Mouse (Mus musculus): ENCODE results near the gene Fkbp9. TPM values are rescaled to one million over a fixed set of nuclear protein-coding genes. Genes with fewer than 3 reads are reported as not detected.

The Fkbp9 gene
- polyA plus RNA-seq, 1 experiment from 2014 or later, result 60.3 TPM

DNA sequence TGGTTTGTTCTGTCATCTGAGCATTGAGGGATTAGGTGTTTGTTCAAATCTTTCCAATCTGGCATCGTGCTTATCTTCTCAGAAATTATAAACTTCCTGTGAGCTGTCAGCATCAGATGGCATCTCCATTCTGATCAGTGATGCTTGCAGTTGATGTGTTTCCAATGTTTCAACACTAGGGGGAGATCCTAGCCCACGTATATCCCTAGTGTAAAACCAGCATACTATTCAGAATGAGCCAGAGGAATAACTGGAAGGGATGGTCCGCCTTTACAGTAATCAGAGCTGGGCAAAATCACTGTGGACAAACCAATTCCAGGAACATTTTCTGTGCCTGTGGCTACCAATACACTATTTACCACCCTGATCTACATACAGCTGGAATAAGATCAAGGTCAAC lies 23.2 kb upstream of the Fkbp9 start:
- H3K36me3 ChIP-seq, result no peaks in the 10 kb centered on the region
- no peaks in the 10 kb centered on the region for H3K27me3 ChIP-seq (ENCODE audit: insufficient read depth, poor library complexity, severe bottlenecking)
- no peak overlapping the region for H3K4me3 ChIP-seq
- DNase-seq (ENCODE audit: low spot score), result no peak
- no peak overlapping the region for H3K27ac ChIP-seq
- 20% methylated on average over 3 of the region's 3 CpGs for WGBS
- H3K4me1 ChIP-seq (replicated peaks), result peaks cover 12% of the 10 kb centered on the region
- H3K9me3 ChIP-seq, result no peaks in the 10 kb centered on the region

DNA sequence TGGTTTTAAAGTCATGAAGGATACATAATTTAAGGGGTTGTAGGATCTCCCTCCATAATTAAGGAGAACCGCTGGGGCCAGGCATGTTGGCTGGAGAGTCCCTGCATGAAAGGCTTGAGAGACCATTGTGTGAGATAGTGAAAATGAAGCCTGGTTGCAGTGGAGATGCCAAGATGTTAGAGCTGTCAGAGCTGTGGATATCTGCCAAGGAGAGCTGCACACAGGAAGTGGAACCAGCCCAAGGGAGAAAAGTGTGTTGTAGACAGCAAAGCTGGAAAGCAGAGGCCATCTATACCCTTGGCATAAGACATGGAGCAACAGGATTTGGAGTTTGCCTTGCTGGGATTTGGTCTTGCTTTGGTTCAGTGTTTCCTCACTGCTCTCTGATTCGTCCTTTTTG lies 18.5 kb upstream of the Fkbp9 start:
- 54% methylated on average over 2 of the region's 2 CpGs for WGBS
- DNase-seq (ENCODE audit: low spot score), result no peak
- Histone ChIP-seq H3K4me1 (replicated peaks) (peaks cover 12% of the 10 kb centered on the region), H3K27ac (peak overlapping the region; percentile 67), H3K9me3 (no peaks in the 10 kb centered on the region), H3K36me3 (no peaks in the 10 kb centered on the region), H3K4me3 (no peak overlapping the region), H3K27me3 (ENCODE audit: insufficient read depth, poor library complexity, severe bottlenecking) (no peaks in the 10 kb centered on the region)

DNA sequence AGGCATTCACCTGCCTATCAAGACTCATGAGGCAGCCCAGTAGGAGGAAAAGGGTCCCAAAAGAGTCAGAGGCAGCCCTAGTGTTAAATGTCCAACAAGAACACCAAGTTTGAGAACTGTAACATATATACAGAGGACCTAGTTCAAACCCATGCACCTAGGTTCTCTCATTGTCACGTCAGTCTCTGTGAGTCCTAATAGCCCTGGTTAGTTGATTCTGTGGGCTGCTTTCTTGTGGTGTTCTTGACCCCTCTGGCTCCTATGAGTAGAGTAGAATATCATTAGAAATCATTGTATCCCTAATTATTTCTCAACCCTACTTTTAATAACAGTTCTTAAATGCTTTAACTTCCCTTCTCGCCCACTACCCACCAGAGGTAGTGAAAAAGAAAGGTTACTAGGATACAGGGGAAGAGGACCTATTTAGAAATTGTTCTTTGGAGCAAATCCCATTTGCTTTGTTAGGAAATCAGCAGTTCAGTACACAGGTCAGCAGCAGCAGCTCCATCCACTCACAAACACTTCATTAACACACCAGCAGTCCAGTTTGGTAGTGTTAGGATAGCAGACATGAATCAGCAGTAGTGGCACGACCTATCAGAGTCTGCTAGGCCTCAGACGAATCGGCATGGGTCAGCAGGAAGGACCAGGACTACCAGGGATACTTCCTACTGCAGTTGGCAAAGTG lies 13.3 kb upstream of the Fkbp9 start:
- DNase-seq (ENCODE audit: low spot score), result no peak
- Histone ChIP-seq H3K27ac (no peak overlapping the region), H3K27me3 (ENCODE audit: insufficient read depth, poor library complexity, severe bottlenecking) (no peaks in the 10 kb centered on the region), H3K4me3 (no peak overlapping the region), H3K9me3 (no peaks in the 10 kb centered on the region), H3K4me1 (replicated peaks) (peaks cover under 1% of the 10 kb centered on the region; the same call in 1 of the 2 replicates), H3K36me3 (no peaks in the 10 kb centered on the region)
- WGBS, result 80% methylated on average over 5 of the region's 5 CpGs

DNA sequence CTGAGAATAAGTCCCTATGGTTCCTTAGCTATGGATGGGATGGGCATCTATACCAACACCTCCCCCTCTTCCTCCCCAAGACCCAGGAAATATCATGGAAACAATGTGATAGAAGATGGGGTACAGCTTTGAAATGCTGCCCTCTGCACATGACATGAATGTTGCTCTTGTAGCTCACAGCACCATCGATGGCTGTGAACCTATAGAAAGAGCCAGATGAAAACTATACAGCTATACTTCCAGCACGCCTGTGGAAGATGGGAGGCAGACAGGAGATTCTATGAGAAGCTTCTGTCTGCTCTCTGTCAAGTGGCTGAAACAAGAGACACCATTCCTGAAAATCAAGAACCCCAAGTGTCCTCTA lies 12.8 kb upstream of the Fkbp9 start:
- no peak for DNase-seq (ENCODE audit: low spot score)
- no peak overlapping the region for H3K27ac ChIP-seq
- no peak overlapping the region for H3K4me3 ChIP-seq
- H3K9me3 ChIP-seq, result no peaks in the 10 kb centered on the region
- no peaks in the 10 kb centered on the region for H3K36me3 ChIP-seq
- WGBS, result 83% methylated on average over 2 of the region's 2 CpGs
- no peaks in the 10 kb centered on the region for H3K27me3 ChIP-seq (ENCODE audit: insufficient read depth, poor library complexity, severe bottlenecking)
- no peaks in the 10 kb centered on the region for H3K4me1 ChIP-seq (replicated peaks)

DNA sequence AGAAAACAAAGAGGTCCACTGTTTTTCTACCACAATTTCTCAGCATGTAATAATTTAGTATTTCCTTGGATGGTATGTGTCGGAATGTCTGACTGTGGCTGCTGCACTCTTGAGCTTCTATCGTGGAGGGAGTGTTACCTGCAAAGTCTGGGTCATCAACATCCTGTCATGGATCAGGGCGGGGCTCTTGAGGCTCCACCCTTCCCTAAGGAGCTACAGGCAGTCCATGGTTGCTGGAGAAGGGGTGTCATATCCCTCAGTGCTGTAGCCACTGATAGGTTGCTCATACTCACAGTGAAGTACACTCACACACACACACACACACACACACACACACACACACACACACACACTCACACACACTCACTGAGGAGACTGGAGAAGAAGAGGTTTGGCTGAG lies 6.2 kb upstream of the Fkbp9 start:
- no peak for DNase-seq (ENCODE audit: low spot score)
- Histone ChIP-seq H3K9me3 (no peaks in the 10 kb centered on the region), H3K4me1 (replicated peaks) (no peaks in the 10 kb centered on the region), H3K27me3 (ENCODE audit: insufficient read depth, poor library complexity, severe bottlenecking) (no peaks in the 10 kb centered on the region), H3K4me3 (no peak overlapping the region), H3K36me3 (no peaks in the 10 kb centered on the region), H3K27ac (no peak overlapping the region)
- 59% methylated on average over 3 of the region's 3 CpGs for WGBS

DNA sequence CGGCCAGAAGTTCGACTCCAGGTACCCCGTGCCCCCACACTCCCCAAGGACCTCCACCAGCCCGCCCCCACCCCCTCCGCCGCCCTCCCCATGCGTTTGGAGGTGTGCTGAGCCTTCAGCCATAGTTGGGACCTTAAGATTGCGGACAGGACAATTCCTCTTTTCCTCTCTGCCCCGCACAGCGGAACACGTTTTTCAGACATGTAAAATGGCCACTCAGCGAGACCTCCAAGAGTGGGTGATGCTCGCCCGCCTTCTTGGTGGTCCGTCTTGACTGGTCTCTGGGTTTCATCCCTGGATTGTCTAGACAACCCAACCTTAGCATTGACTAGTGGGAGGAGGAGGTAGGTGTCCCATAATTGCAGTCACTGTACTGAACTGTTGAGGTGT lies 543 bp downstream of the Fkbp9 start:
- peak overlapping the region; percentile 70 for H3K4me3 ChIP-seq
- DNase-seq (ENCODE audit: low spot score), result no peak
- no peaks in the 10 kb centered on the region for H3K27me3 ChIP-seq (ENCODE audit: insufficient read depth, poor library complexity, severe bottlenecking)
- H3K4me1 ChIP-seq (replicated peaks), result peaks cover 17% of the 10 kb centered on the region
- peak overlapping the region; percentile 92 for H3K27ac ChIP-seq
- H3K36me3 ChIP-seq, result peaks cover 15% of the 10 kb centered on the region
- WGBS, result 2% methylated on average over 15 of the region's 15 CpGs
- H3K9me3 ChIP-seq, result no peaks in the 10 kb centered on the region

DNA sequence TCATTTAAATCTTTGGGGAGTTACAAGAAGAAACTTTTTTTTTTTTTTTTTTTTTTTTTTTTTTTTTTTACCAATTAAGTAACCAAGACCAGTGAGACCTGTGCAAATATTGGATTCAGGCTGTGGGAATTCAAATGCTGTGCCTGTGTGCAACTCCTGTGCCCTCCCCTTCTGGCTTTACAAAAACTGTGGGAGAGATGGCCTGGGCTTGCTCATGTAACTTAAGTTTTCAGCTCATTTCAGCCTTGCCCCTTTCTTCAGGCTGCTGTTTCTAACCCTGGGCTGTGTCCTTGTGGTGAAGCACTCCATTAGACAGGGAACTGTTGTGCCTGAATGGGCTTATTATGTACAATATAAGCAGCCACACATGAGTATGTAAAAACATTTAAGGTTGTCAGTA lies 971 bp downstream of the Fkbp9 start:
- no peaks in the 10 kb centered on the region for H3K9me3 ChIP-seq
- peaks cover 15% of the 10 kb centered on the region for H3K36me3 ChIP-seq
- no peaks in the 10 kb centered on the region for H3K27me3 ChIP-seq (ENCODE audit: insufficient read depth, poor library complexity, severe bottlenecking)
- no peak overlapping the region for H3K27ac ChIP-seq
- H3K4me1 ChIP-seq (replicated peaks), result peaks cover 17% of the 10 kb centered on the region
- peak; percentile 11 for DNase-seq (ENCODE audit: low spot score)
- peak overlapping the region; percentile 70 for H3K4me3 ChIP-seq

DNA sequence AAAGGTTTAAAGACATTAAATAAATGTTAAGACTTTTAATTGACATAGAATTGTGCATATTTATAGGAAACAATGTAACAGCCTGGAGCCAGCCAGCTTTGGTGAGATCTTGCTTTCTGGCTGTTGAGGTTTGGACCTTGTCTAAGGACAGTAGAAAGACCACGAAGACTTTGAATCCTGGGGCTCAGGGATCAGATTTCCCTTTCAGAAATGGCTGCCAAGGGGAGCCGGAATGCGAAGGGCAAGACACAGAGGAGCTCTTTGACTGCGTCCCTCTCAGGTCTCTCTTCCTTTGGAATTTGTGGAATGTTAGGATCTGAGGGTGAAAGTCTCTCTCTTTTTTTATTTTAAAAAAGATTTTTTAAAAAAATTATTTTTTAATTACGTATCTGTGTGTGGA lies 2.9 kb downstream of the Fkbp9 start:
- Histone ChIP-seq H3K4me3 (no peak overlapping the region), H3K27ac (0 out of 2 replicates have a peak overlapping the region, but pooled peaks have one; percentile 8), H3K4me1 (replicated peaks) (peaks cover 17% of the 10 kb centered on the region), H3K36me3 (peaks cover 15% of the 10 kb centered on the region), H3K9me3 (no peaks in the 10 kb centered on the region), H3K27me3 (ENCODE audit: insufficient read depth, poor library complexity, severe bottlenecking) (no peaks in the 10 kb centered on the region)
- WGBS, result 39% methylated on average over 5 of the region's 5 CpGs
- no peak for DNase-seq (ENCODE audit: low spot score)

DNA sequence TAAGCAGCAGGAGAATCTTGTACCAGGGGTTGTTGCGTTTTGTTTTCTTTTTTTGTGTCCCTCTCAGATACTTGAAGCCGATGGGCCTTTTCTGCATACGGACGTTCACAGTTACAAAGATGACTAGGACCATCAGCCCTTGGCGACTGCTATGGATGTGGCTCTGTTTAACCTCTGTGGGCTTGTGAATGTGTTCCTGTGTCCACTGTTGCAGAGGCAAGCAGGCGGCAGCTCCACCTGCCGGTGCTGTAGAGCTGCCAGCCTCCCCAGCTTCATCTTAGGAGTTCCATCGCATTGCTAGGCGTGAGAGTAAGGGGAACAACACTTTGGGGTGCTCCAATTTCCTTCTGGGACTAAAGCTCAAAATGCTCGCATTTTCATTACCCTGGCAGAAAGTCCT lies 3.7 kb downstream of the Fkbp9 start:
- WGBS, result 87% methylated on average over 10 of the region's 10 CpGs
- Histone ChIP-seq H3K9me3 (no peaks in the 10 kb centered on the region), H3K27me3 (ENCODE audit: insufficient read depth, poor library complexity, severe bottlenecking) (no peaks in the 10 kb centered on the region), H3K27ac (no peak overlapping the region), H3K36me3 (peaks cover 18% of the 10 kb centered on the region), H3K4me3 (no peak overlapping the region), H3K4me1 (replicated peaks) (peaks cover 17% of the 10 kb centered on the region)
- no peak for DNase-seq (ENCODE audit: low spot score)

DNA sequence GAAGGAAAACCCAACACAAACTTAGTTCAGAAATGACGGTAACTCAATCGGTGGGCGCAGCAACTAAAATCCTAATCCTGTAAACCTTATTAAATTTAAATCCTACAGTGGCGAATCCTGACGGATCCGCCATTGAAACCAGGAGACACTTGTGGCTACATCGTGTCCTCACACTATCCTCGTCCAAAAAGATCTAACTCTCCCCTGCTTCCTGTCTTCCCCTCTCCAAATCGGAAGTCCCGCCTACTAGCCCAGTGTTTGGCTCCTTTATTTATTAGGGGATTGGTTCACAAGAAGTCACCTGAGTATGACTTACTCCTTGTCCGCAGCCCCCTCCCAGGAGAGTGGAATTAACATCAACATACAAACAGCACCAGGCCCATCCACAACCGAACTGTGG lies 5.3 kb downstream of the Fkbp9 start:
- no peak overlapping the region for H3K4me3 ChIP-seq
- H3K4me1 ChIP-seq (replicated peaks), result peaks cover 14% of the 10 kb centered on the region
- WGBS, result 94% methylated on average over 12 of the region's 12 CpGs
- H3K36me3 ChIP-seq, result peaks cover 18% of the 10 kb centered on the region
- DNase-seq (ENCODE audit: low spot score), result no peak
- no peaks in the 10 kb centered on the region for H3K9me3 ChIP-seq
- no peak overlapping the region for H3K27ac ChIP-seq
- H3K27me3 ChIP-seq (ENCODE audit: insufficient read depth, poor library complexity, severe bottlenecking), result no peaks in the 10 kb centered on the region

DNA sequence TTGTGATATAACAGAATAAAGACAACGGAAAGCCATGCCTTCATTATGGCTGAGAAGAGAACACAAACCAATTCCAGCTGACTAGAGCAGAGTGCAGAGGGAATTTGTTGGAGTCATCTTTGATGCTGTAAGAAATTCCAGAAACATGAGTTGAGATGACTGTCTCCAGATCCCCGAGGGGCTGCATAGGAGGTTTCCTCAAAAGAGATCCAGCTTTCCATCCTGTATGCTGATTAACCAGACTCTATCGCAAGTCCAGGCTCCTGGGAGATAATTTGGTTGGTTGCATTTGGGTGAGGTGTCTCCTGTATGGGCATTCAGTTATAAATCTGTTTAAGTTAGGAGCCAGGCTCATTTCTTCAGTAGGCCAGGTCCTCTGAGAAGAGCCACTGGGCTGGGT lies 5.8 kb downstream of the Fkbp9 start:
- no peak overlapping the region for H3K4me3 ChIP-seq
- peaks cover 18% of the 10 kb centered on the region for H3K36me3 ChIP-seq
- peaks cover 10% of the 10 kb centered on the region for H3K4me1 ChIP-seq (replicated peaks)
- H3K9me3 ChIP-seq, result no peaks in the 10 kb centered on the region
- WGBS, result 94% methylated on average over 3 of the region's 3 CpGs
- H3K27me3 ChIP-seq (ENCODE audit: insufficient read depth, poor library complexity, severe bottlenecking), result no peaks in the 10 kb centered on the region
- DNase-seq (ENCODE audit: low spot score), result no peak
- no peak overlapping the region for H3K27ac ChIP-seq

DNA sequence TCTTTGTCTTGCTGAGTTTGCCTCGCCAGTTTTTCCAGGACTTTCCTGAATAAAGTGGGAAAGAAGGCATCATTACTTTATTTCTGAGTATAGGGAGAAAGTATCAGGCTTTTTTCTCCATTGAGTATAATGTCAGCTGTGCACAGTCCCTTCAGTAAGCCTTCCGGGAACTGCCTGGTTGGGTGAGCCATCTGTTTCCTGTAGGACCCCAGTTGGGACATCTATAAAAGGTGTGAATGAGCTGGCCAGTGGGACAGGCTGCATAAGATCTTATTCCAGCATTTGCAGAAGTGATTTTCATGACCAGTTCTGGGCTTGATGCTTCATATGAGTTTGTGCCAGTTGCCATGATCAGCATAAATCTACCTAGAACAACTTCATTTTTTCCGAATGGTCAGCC lies 11.4 kb downstream of the Fkbp9 start:
- no peaks in the 10 kb centered on the region for H3K4me1 ChIP-seq (replicated peaks)
- no peak for DNase-seq (ENCODE audit: low spot score)
- H3K36me3 ChIP-seq, result 0 out of 2 replicates have a peak, but pooled peaks cover 4% of the 10 kb centered on the region
- H3K4me3 ChIP-seq, result no peak overlapping the region
- H3K27ac ChIP-seq, result no peak overlapping the region
- no peaks in the 10 kb centered on the region for H3K27me3 ChIP-seq (ENCODE audit: insufficient read depth, poor library complexity, severe bottlenecking)
- WGBS, result 91% methylated on average over 3 of the region's 3 CpGs
- H3K9me3 ChIP-seq, result no peaks in the 10 kb centered on the region

DNA sequence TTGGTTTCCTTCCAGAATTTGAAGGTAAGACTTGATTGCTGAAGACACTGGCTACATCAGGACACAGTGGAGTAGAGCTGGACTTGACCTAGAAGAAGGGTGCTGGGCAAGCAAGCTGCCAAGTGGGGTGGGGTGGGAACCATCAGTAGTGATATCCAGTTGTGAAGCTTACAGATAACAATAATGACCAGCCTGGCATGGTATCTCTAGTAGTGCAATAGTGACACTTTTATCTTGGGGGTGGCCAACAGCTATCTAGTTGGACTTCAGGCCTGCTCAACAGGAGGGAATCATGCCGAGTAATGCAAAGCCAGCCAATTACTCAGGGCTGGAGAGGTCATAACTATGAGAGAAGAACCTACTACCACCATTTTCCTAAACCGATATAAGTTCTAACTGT lies 12.5 kb downstream of the Fkbp9 start:
- Histone ChIP-seq H3K4me1 (replicated peaks) (no peaks in the 10 kb centered on the region), H3K9me3 (no peaks in the 10 kb centered on the region), H3K27me3 (ENCODE audit: insufficient read depth, poor library complexity, severe bottlenecking) (no peaks in the 10 kb centered on the region), H3K27ac (no peak overlapping the region), H3K4me3 (no peak overlapping the region), H3K36me3 (0 out of 2 replicates have a peak, but pooled peaks cover 4% of the 10 kb centered on the region)
- DNase-seq (ENCODE audit: low spot score), result no peak
- 89% methylated on average over 2 of the region's 2 CpGs for WGBS

DNA sequence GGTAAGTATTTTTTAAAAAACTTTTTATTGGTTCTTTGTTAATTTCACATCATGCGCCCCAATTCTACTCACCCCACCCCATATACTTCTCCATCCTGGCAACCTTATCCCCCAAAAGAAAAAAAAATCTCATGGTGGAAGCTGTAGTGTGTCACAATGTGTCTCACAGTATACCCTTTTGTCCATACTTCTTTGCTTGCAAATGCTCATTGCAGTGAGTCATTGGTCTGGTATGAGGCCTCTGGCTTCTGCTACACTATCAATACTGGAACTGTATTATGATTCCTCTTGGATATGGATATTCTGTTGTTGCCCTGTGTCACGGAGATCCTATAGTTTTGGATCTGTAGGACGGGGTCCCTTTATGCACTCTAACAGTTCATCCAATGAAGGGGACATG lies 17.1 kb downstream of the Fkbp9 start:
- Histone ChIP-seq H3K36me3 (peaks cover 20% of the 10 kb centered on the region), H3K4me1 (replicated peaks) (no peaks in the 10 kb centered on the region), H3K4me3 (no peak overlapping the region), H3K27ac (no peak overlapping the region), H3K9me3 (no peaks in the 10 kb centered on the region), H3K27me3 (ENCODE audit: insufficient read depth, poor library complexity, severe bottlenecking) (no peaks in the 10 kb centered on the region)
- WGBS, result 92% methylated on average over 3 of the region's 3 CpGs
- DNase-seq (ENCODE audit: low spot score), result no peak

All from hindbrain, embryonic 10.5 days (tissue).